Mouse (Mus musculus) testis, postnatal 14 days (tissue): ENCODE measurements around the gene Psmf1.

ENCODE experiments used
- DNase-seq: peaks from one replicate; pipeline ENCODE4 v3.0.0; 2021; ENCODE audit warnings: low spot score

Gene Psmf1

GRCm38 (mm10) chr2:151743845-151744244 lies at the start of gene Psmf1:
TSS of gene Psmf1 (minus strand) at chr2:151744186.
- no peak for DNase-seq

DNA sequence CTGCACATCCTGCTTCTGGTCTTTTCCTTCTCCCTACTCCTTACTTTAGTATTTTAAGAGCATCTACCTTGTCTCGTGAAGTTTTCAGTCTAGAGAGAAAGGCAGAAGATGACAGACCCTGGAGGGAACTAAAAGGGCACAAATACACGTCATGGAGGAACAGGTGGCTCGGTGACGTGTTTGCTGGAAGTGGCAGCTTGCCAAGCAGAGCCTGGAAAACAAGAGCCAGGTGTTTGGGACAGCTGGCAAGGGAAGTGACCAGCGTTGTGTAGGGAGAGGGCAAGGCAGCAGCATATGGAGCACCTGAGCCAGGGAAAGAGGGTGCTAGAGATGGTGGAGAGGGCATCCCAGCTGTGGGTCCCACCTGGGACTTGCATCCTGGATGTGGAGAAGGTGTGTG lies 47.2 kb upstream of the Psmf1 start:
- no peak for DNase-seq

- no peak for DNase-seq
Observed at GRCm38 (mm10) chr2:151790169-151790568, 46.2 kb upstream of the Psmf1 start.

DNA sequence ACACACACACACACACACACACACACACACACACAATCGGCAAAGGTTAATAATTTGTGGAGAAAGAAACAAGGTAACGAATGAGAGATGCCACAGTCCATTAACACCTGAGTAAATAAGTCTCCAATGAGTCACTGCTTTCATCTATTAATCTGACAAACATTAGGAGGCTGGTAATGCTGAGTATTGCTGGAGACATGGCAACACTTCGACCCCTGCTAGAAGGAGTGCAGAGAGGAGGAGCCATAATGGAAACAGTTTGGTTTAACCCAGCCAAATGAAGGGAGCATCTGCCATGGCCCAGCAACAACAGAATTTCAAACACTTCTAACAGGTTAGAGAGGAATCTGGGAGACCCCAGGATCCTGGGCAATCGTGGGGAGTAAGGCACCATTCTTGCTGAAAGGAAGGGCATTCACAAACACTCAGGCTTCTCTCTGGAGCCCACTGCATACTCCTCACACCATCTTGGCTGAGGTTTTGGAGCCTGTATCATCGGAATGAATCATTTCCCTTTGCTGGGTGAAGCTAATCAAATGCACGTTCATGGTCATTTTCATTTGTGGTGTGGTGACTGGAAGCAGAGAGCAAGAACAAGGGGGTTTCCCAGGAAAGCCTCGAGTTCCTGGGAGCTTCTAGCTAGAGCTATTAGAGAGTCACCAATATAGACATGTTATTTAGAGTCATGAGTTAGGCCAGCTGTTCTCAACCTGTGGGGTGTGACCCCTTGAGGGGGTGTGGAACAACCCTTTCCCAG lies 44.4 kb upstream of the Psmf1 start:
- DNase-seq: no peak

- no peak for DNase-seq
Observed at GRCm38 (mm10) chr2:151783493-151783892, 39.5 kb upstream of the Psmf1 start.

DNA sequence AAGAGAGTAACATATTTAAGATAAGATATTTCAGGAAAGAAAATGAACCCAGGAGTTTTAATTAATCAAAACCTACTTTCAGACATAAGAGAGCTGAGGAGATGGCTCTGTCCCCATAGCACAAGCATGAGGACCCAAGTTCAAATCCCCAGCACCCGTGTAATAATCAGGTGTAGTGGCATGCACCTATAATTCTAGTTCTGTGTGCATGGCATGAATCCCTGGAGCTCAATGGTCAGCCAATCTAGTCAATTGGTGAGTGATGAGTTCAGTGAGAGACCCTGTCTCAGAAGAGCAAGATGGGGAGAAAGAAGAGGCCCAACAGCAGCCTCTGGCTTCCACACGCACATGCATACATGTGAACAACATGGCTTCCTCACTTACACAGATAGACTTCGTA lies 33.4 kb upstream of the Psmf1 start:
- no peak for DNase-seq

- DNase-seq: no peak
Observed at GRCm38 (mm10) chr2:151773476-151773875, 29.5 kb upstream of the Psmf1 start.

GRCm38 (mm10) chr2:151772169-151772568 lies 28.2 kb upstream of the Psmf1 start:
- no peak for DNase-seq

DNA sequence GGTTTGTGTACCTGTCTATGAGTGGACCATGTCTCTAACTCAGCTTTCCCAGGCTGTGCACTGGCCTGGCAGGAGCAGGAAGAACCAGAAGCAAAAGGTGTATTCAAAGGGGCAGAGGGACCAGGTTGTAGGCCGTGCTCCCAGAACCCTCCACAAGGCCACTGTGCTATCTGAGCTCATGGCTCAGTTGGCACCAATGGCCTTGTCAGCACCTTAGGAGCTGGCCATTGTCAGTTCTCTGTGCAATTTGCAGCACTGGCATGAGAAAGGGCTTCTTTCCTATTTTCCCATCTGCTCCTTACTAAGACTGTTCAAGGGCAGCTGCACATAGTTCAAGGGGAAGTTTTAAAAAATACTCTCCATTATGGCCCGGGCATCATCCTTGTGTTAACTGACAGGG lies 20.6 kb upstream of the Psmf1 start:
- no peak for DNase-seq

- DNase-seq: no peak
Observed at GRCm38 (mm10) chr2:151758806-151759353, 14.9 kb upstream of the Psmf1 start.

GRCm38 (mm10) chr2:151757451-151757850 lies 13.5 kb upstream of the Psmf1 start:
- no peak for DNase-seq

GRCm38 (mm10) chr2:151756277-151757061 lies 12.5 kb upstream of the Psmf1 start:
- DNase-seq: no peak

GRCm38 (mm10) chr2:151751330-151751729 lies 7.3 kb upstream of the Psmf1 start:
- no peak for DNase-seq

GRCm38 (mm10) chr2:151747847-151748705 lies 4.1 kb upstream of the Psmf1 start:
- DNase-seq: peak; percentile 65

GRCm38 (mm10) chr2:151742850-151743679 lies 921 bp downstream of the Psmf1 start:
- no peak for DNase-seq

- no peak for DNase-seq
Observed at GRCm38 (mm10) chr2:151742084-151742483, 1.9 kb downstream of the Psmf1 start.

DNA sequence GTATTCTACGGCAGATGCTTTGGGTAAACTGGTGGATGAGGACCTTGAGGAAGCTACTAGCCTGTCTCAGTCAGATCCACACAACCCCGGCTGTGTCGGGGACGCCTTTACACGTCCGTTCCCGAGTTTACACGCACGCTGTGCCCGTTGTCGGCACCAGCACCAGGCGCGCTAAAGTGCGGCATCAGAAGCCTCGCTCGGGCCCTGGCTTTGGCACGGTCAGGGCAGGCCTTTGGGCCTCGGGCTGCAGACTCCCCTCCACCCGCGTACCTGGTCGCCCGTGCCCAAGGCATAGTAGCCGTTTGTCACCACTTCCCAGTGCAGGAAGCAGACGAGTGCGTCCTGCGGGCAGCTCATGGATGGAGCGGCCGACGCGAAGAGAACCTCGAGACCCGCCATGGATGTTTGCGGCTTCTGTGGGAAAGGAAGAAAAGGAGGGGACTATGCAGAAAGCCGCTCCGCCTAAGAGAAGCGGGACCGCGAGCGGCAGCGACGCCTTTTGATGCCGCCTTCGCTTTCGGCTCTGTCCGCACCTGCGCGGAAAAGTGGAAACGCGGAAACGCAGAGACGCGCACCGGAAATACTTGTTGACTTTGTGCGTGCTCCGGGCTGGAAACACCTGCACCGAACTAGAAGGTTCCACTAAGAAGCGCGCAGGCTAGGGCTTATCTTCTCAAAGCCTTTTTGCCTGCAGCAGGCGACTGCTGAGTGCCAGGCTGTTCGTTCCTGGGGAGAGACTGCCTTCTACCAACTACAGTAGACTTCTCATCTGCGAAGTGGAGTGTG lies 3.1 kb downstream of the Psmf1 start:
- peak; percentile 90 for DNase-seq

DNA sequence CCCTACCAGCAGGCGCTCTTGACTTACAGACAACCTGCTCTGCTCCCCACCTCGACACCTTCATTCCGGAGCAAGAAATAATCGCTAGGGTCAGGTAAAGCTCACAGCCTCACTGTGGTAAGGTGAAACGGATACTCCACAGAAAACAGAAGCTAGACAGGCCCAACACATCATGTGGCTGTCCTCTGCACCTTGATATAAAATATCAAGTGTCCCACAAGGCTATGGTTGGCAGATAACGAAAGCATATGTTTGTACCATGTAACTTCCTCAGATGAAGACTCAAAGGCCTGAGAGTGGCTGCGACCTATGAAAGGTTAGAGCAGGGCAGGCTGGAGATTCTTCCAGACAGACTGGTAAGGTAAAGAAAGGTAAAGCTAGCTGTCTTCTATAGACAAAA lies 4.5 kb downstream of the Psmf1 start:
- DNase-seq: no peak

DNA sequence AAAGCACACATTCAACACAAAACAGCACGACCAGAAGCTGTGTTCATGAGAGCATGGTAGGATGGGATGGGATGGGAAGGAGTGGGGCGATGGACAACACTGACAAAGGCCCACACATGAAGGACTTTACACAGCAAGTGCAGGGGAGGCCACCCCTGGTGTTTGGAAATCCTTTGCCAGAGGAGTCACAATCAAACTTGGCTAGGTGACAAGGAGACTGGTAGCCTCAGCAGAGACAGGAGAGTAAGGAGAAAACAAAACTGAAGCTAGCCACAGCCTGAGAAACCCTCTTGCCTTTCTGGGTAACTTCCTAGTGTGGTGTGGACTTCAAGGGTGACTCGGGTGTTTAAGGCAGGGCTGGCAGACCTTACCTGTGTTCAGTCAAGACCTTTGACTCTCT lies 4.9 kb downstream of the Psmf1 start:
- no peak for DNase-seq

- no peak for DNase-seq
Observed at GRCm38 (mm10) chr2:151738460-151738859, 5.5 kb downstream of the Psmf1 start.
